Mouse (Mus musculus) ES-CJ7 (cell line): ENCODE measurements around the gene Tbx6.
"Not testable (repeated sequence)": the region's sequence is repeated elsewhere in the genome, so short reads cannot be mapped to it uniquely, and the experiment has no call there.

Source experiments
- DNase-seq: peaks from one replicate; pipeline ENCODE4 v3.0.0; 2011; ENCODE audit warnings: low read depth, low spot score

The Tbx6 gene

GRCm38 (mm10) chr7:126767001-126767400, 14.3 kb upstream of the Tbx6 start:
- no peak for DNase-seq

- peak; percentile 49 for DNase-seq
Observed at GRCm38 (mm10) chr7:126770784-126771183, 10.5 kb upstream of the Tbx6 start.

- no peak for DNase-seq
Observed at GRCm38 (mm10) chr7:126773351-126773750, 7.9 kb upstream of the Tbx6 start.

- DNase-seq, result no peak
Observed at GRCm38 (mm10) chr7:126774463-126774862, 6.8 kb upstream of the Tbx6 start.

GRCm38 (mm10) chr7:126775185-126775977, 5.9 kb upstream of the Tbx6 start:
- no peak for DNase-seq

- no peak for DNase-seq
Observed at GRCm38 (mm10) chr7:126775978-126776234, 5.4 kb upstream of the Tbx6 start.

GRCm38 (mm10) chr7:126776598-126777057, 4.7 kb upstream of the Tbx6 start, which contains the start of gene Ypel3:
Gene Ypel3 (plus strand): TSS chr7:126776955.
- DNase-seq, result peak; percentile 82

GRCm38 (mm10) chr7:126777476-126777875, 3.8 kb upstream of the Tbx6 start:
- no peak for DNase-seq

- no peak for DNase-seq
Observed at GRCm38 (mm10) chr7:126778147-126778546, 3.1 kb upstream of the Tbx6 start.

- not testable (repeated sequence) for DNase-seq
Observed at GRCm38 (mm10) chr7:126779101-126779500, 2.2 kb upstream of the Tbx6 start.

GRCm38 (mm10) chr7:126779983-126780970, 1.0 kb upstream of the Tbx6 start:
- peak; percentile 85 for DNase-seq

GRCm38 (mm10) chr7:126781661-126782370, 533 bp downstream of the Tbx6 start:
- no peak for DNase-seq

GRCm38 (mm10) chr7:126782693-126783092, 1.4 kb downstream of the Tbx6 start:
- DNase-seq, result no peak

- no peak for DNase-seq
Observed at GRCm38 (mm10) chr7:126784469-126784868, 3.2 kb downstream of the Tbx6 start.

- peak; percentile 69 for DNase-seq
Observed at GRCm38 (mm10) chr7:126785056-126785455, 3.8 kb downstream of the Tbx6 start.

GRCm38 (mm10) chr7:126786142-126786541, 4.9 kb downstream of the Tbx6 start:
- DNase-seq, result no peak

GRCm38 (mm10) chr7:126789141-126789540, 7.9 kb downstream of the Tbx6 start:
- no peak for DNase-seq

GRCm38 (mm10) chr7:126791851-126792720, 10.8 kb downstream of the Tbx6 start, which contains the start of gene Ppp4c:
Gene Ppp4c (minus strand): TSS chr7:126792496.
- DNase-seq, result peak; percentile 97

GRCm38 (mm10) chr7:126792721-126793443, 11.6 kb downstream of the Tbx6 start:
- DNase-seq, result no peak
